Mouse (Mus musculus): ENCODE measurements around the gene Katnbl1.
"Not testable (repeated sequence)": the region's sequence is repeated elsewhere in the genome, so short reads cannot be mapped to it uniquely, and the experiment has no call there.

Gene Katnbl1

GRCm38 (mm10) chr2:112392689-112393088 is 13.7 kb downstream of the Katnbl1 start:
- no peak for DNase-seq (ENCODE audit: low read depth, low spot score)

- no peak for DNase-seq (ENCODE audit: low read depth, low spot score)
Measured at GRCm38 (mm10) chr2:112393958-112394357, 14.9 kb downstream of the Katnbl1 start.

- DNase-seq (ENCODE audit: low read depth, low spot score) = no peak
Measured at GRCm38 (mm10) chr2:112396649-112397048, 17.6 kb downstream of the Katnbl1 start.

- DNase-seq (ENCODE audit: low read depth, low spot score) = no peak
Measured at GRCm38 (mm10) chr2:112407030-112407429, 28.0 kb downstream of the Katnbl1 start.

- no peak for DNase-seq (ENCODE audit: low read depth, low spot score)
Measured at GRCm38 (mm10) chr2:112425308-112425707, 46.3 kb downstream of the Katnbl1 start.

GRCm38 (mm10) chr2:112428534-112428933 is 49.5 kb downstream of the Katnbl1 start:
- not testable (repeated sequence) for DNase-seq (ENCODE audit: low read depth, low spot score)

GRCm38 (mm10) chr2:112429665-112430064 is 50.7 kb downstream of the Katnbl1 start:
- no peak for DNase-seq (ENCODE audit: low read depth, low spot score)

GRCm38 (mm10) chr2:112430403-112430802 is 51.4 kb downstream of the Katnbl1 start:
- no peak for DNase-seq (ENCODE audit: low read depth, low spot score)

- no peak for DNase-seq (ENCODE audit: low read depth, low spot score)
Measured at GRCm38 (mm10) chr2:112432523-112432922, 53.5 kb downstream of the Katnbl1 start.

- no peak for DNase-seq (ENCODE audit: low read depth, low spot score)
Measured at GRCm38 (mm10) chr2:112433359-112433758, 54.3 kb downstream of the Katnbl1 start.

- no peak for DNase-seq (ENCODE audit: low read depth, low spot score)
Measured at GRCm38 (mm10) chr2:112436292-112436691, 57.3 kb downstream of the Katnbl1 start.

- no peak for DNase-seq (ENCODE audit: low read depth, low spot score)
Measured at GRCm38 (mm10) chr2:112437589-112437988, 58.6 kb downstream of the Katnbl1 start.

- no peak for DNase-seq (ENCODE audit: low read depth, low spot score)
Measured at GRCm38 (mm10) chr2:112443491-112443890, 64.5 kb downstream of the Katnbl1 start.

- DNase-seq (ENCODE audit: low read depth, low spot score) = no peak
Measured at GRCm38 (mm10) chr2:112445511-112445910, 66.5 kb downstream of the Katnbl1 start.

GRCm38 (mm10) chr2:112448046-112448445 is 69.0 kb downstream of the Katnbl1 start:
- not testable (repeated sequence) for DNase-seq (ENCODE audit: low read depth, low spot score)

GRCm38 (mm10) chr2:112448510-112449059 is 69.6 kb downstream of the Katnbl1 start:
- no peak for DNase-seq (ENCODE audit: low read depth, low spot score)

GRCm38 (mm10) chr2:112449597-112450296 is 70.7 kb downstream of the Katnbl1 start:
- no peak for DNase-seq (ENCODE audit: low read depth, low spot score)

- not testable (repeated sequence) for DNase-seq (ENCODE audit: low read depth, low spot score)
Measured at GRCm38 (mm10) chr2:112452513-112452912, 73.5 kb downstream of the Katnbl1 start.

- no peak for DNase-seq (ENCODE audit: low read depth, low spot score)
Measured at GRCm38 (mm10) chr2:112454125-112454861, 75.3 kb downstream of the Katnbl1 start.

GRCm38 (mm10) chr2:112454862-112455564 is 76.0 kb downstream of the Katnbl1 start, which contains the start of gene Emc7:
Emc7 (plus strand) TSS chr2:112454997.
- peak; percentile 86 for DNase-seq (ENCODE audit: low read depth, low spot score)

- no peak for DNase-seq (ENCODE audit: low read depth, low spot score)
Measured at GRCm38 (mm10) chr2:112460557-112460956, 81.5 kb downstream of the Katnbl1 start.
